Mouse (Mus musculus): ENCODE measurements at regions not wholly inside any gene's neighbourhood (a gene's known extent, or its start where the extent isn't known, plus 50 kb on each side); places are given as distances from the start of the nearest gene placed in this dataset.

DNA sequence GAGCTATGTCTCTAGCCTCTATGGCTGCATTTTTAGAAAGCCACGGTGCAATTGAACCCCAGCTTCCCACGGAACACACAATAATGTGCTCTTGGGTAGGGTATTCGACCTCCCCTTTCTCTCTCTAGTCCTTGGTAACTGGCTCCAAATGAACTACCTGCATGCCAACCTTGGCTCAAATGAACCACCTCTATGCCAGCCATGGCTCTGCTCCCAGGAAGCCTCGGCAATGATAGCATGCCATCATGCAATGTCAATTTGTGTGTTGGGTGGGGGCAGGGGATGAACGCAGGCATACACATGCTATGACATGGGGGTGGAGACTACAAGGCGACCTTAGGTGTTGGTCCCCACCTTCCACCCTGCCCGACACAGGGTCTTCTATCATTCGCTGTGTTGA lies 170.5 kb upstream of the Gli2 start:
- no peak for TF ChIP-seq CTCF (IDR thresholded peaks at IDR 0.05; ENCODE audit: low read depth)
- no peak for ATAC-seq

DNA sequence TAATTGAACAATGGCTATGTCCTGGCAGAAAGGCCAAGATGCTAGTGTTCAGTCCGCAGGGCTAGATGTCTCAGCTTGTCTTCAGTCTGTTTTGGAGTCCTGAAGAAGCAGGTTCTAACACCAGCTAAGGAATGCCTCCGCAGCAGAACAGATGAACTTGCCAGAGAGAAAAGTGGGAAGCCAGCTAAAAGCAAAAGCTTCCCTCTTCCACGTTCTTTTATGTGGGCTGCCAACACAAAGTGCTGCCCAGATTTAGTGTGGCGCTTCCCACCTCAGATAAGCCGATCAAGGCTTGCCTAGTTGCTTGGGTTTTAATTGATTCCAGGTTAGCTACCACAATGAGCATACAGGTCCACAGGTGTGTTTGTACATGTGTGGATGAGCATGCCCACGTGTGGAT lies 168.5 kb upstream of the Gli2 start:
- WGBS: 77% methylated on average over 6 of the region's 6 CpGs
- no peaks in the 10 kb centered on the region for H3K4me1 ChIP-seq (ENCODE audit: insufficient read depth)
- H3K36me3 ChIP-seq (ENCODE audit: insufficient read depth): no peaks in the 10 kb centered on the region
- ATAC-seq (peak; percentile 27; the same call in 1 of the 2 replicates), DNase-seq (peak; percentile 31)
- H3K4me2 ChIP-seq (ENCODE audit: low read depth): no peak overlapping the region
- H3K27ac ChIP-seq (ENCODE audit: low read depth, low read length): no peak overlapping the region
- no peaks in the 10 kb centered on the region for H3K9me3 ChIP-seq (ENCODE audit: low read length)
- no peak for TF ChIP-seq CTCF (IDR thresholded peaks at IDR 0.05; ENCODE audit: low read depth)
- no peaks in the 10 kb centered on the region for H3K27me3 ChIP-seq (ENCODE audit: insufficient read depth, low read length)
- no peak overlapping the region for H3K4me3 ChIP-seq (ENCODE audit: low read depth, low read length)
- no peak overlapping the region for H3K9ac ChIP-seq

More for the DNA sequence above, 170.5 kb upstream of the Gli2 start:
- H3K36me3 ChIP-seq (ENCODE audit: insufficient read depth): no peaks in the 10 kb centered on the region
- H3K4me1 ChIP-seq (ENCODE audit: insufficient read depth): no peaks in the 10 kb centered on the region
- no peaks in the 10 kb centered on the region for H3K27me3 ChIP-seq (ENCODE audit: insufficient read depth, low read length)
- H3K4me2 ChIP-seq (ENCODE audit: low read depth): no peak overlapping the region
- H3K4me3 ChIP-seq (ENCODE audit: low read depth, low read length): no peak overlapping the region
- no peak overlapping the region for H3K9ac ChIP-seq
- 76% methylated on average over 8 of the region's 8 CpGs for WGBS
- no peak for DNase-seq
- no peaks in the 10 kb centered on the region for H3K9me3 ChIP-seq (ENCODE audit: low read length)
- H3K27ac ChIP-seq (ENCODE audit: low read depth, low read length): no peak overlapping the region

DNA sequence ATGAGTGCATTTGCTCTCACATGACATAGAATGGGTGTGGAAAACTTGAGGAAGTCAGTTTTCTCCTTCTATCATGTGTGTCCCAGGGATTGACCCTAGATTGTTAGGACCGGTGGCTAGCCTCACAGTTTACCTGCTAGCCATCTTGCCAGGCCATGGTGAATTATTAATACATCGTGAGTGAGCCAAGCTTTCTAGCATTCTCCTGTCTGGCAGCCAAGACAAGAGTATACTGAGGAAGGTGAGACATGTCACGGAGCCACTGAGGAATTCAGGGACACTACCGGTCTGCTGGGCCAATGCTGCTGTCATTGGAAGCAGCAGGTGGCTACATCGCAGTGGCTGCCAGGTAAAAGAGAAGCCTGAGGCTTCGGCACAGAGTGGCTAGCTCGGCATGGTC lies 167.6 kb upstream of the Gli2 start:
- Histone ChIP-seq H3K4me1 (ENCODE audit: insufficient read depth) (no peaks in the 10 kb centered on the region), H3K4me2 (ENCODE audit: low read depth) (no peak overlapping the region), H3K4me3 (ENCODE audit: low read depth, low read length) (no peak overlapping the region), H3K36me3 (ENCODE audit: insufficient read depth) (no peaks in the 10 kb centered on the region), H3K9me3 (ENCODE audit: low read length) (no peaks in the 10 kb centered on the region), H3K9ac (no peak overlapping the region), H3K27ac (ENCODE audit: low read depth, low read length) (no peak overlapping the region), H3K27me3 (ENCODE audit: insufficient read depth, low read length) (no peaks in the 10 kb centered on the region)
- 80% methylated on average over 7 of the region's 7 CpGs for WGBS
- no peak for TF ChIP-seq CTCF (IDR thresholded peaks at IDR 0.05; ENCODE audit: low read depth)
- DNase-seq (no peak), ATAC-seq (no peak)

DNA sequence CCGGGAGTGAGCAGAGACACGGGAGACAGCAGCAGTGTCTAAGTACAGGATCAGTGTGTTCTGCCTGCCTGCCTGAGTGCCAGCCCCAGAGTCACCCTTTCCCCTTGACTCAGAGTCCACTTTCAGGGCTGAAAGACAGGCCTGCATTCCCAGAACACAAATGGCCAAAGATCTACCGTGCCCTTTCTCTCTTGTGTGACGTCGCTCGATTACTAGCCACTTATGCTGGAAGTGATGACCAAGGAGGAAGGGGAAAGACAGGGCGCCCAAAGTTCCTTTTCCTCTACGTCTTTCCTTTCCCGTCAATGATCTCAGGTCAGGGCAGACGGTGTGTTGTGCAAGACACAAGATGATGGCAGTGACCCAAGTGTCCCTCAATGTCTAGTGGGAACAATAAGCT lies 166.4 kb upstream of the Gli2 start:
- no peak overlapping the region for H3K27ac ChIP-seq (ENCODE audit: low read depth, low read length)

DNA sequence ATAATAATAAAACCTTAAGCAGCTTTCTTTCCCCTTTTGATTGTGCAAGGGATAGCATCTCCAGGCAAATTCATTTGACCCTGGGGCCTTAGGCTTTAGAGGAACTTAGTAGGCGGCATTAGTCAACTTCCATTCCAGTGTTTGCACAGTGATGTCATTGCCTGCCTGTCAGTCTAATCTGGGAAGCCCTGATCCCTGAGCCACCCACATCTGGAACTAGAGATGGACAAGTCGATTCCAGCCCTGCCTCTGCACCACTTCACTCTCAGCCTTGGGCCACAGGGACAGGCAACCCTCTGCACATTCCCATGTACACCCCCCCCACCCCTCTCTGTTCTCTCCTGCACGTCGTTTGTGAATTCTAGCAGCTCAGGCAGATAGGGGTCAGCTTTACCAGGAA lies 164.0 kb upstream of the Gli2 start:
- no peak overlapping the region for H3K4me3 ChIP-seq (ENCODE audit: low read depth, low read length)
- H3K9ac ChIP-seq: no peak overlapping the region
- DNase-seq (no peak), ATAC-seq (no peak)
- H3K36me3 ChIP-seq (ENCODE audit: insufficient read depth): no peaks in the 10 kb centered on the region
- WGBS: 57% methylated on average over 4 of the region's 4 CpGs
- no peaks in the 10 kb centered on the region for H3K27me3 ChIP-seq (ENCODE audit: insufficient read depth, low read length)
- TF ChIP-seq CTCF (IDR thresholded peaks at IDR 0.05; ENCODE audit: low read depth): no peak
- no peaks in the 10 kb centered on the region for H3K9me3 ChIP-seq (ENCODE audit: low read length)
- no peaks in the 10 kb centered on the region for H3K4me1 ChIP-seq (ENCODE audit: insufficient read depth)
- H3K27ac ChIP-seq (ENCODE audit: low read depth, low read length): no peak overlapping the region
- no peak overlapping the region for H3K4me2 ChIP-seq (ENCODE audit: low read depth)

More for the DNA sequence above, 166.4 kb upstream of the Gli2 start:
- Histone ChIP-seq H3K4me2 (ENCODE audit: low read depth) (no peak overlapping the region), H3K4me1 (ENCODE audit: insufficient read depth) (no peaks in the 10 kb centered on the region), H3K27me3 (ENCODE audit: insufficient read depth, low read length) (no peaks in the 10 kb centered on the region), H3K9me3 (ENCODE audit: low read length) (no peaks in the 10 kb centered on the region), H3K9ac (no peak overlapping the region), H3K4me3 (ENCODE audit: low read depth, low read length) (no peak overlapping the region), H3K36me3 (ENCODE audit: insufficient read depth) (no peaks in the 10 kb centered on the region)
- 70% methylated on average over 10 of the region's 10 CpGs for WGBS
- ATAC-seq (no peak), DNase-seq (no peak)
- TF ChIP-seq CTCF (IDR thresholded peaks at IDR 0.05; ENCODE audit: low read depth): no peak

DNA sequence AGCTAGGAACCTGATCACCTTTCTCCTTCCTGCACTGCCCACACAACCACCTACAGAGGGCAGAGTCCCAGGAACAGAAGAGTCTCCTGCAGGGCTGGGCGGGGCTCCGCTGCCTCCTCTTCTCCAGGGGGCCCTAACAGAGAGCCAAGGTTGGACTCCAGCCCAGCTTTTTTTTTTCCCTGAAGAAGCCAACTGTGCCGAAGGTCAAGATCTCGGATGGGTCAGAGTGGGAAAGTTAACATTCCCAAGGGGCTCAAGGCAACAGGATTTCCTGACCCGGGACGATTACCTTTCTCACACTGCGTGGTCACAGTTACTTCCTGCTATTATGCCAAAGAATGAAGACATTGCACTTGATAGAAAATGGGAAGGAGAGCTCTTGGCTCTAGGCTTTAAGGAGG lies 156.2 kb upstream of the Gli2 start:
- no peaks in the 10 kb centered on the region for H3K4me1 ChIP-seq (ENCODE audit: insufficient read depth)
- no peak overlapping the region for H3K4me3 ChIP-seq (ENCODE audit: low read depth, low read length)
- ATAC-seq (no peak), DNase-seq (no peak)
- no peaks in the 10 kb centered on the region for H3K36me3 ChIP-seq (ENCODE audit: insufficient read depth)
- no peak overlapping the region for H3K27ac ChIP-seq (ENCODE audit: low read depth, low read length)
- 61% methylated on average over 7 of the region's 7 CpGs for WGBS
- no peaks in the 10 kb centered on the region for H3K27me3 ChIP-seq (ENCODE audit: insufficient read depth, low read length)
- no peak overlapping the region for H3K4me2 ChIP-seq (ENCODE audit: low read depth)
- no peak overlapping the region for H3K9ac ChIP-seq
- TF ChIP-seq CTCF (IDR thresholded peaks at IDR 0.05; ENCODE audit: low read depth): no peak
- no peaks in the 10 kb centered on the region for H3K9me3 ChIP-seq (ENCODE audit: low read length)

DNA sequence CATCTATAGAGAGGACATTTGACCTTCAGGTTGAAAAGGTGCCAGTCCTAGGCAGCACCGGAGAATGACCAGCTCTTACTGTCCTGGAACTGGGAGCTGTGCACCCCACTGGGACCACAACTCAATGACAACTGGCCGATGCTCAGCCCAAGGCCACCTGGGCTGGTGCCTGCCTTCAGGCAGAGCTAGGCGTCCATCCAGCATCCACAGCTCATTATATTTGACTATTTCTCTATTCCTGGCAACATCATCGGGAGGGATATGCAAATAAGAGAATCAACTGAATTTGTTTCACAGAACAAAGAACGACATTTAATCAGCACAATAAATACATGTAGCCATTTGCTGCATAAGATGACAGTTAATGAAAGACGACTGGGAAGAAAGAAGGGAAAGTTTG lies 149.0 kb upstream of the Gli2 start:
- DNase-seq (peak; percentile 74), ATAC-seq (peak; percentile 83)
- no peaks in the 10 kb centered on the region for H3K4me1 ChIP-seq (ENCODE audit: insufficient read depth)
- H3K4me3 ChIP-seq (ENCODE audit: low read depth, low read length): no peak overlapping the region
- 27% methylated on average over 6 of the region's 6 CpGs for WGBS
- no peak overlapping the region for H3K4me2 ChIP-seq (ENCODE audit: low read depth)
- peak overlapping the region; percentile 35 for H3K27ac ChIP-seq (ENCODE audit: low read depth, low read length)
- no peak for TF ChIP-seq CTCF (IDR thresholded peaks at IDR 0.05; ENCODE audit: low read depth)
- H3K27me3 ChIP-seq (ENCODE audit: insufficient read depth, low read length): no peaks in the 10 kb centered on the region
- H3K9me3 ChIP-seq (ENCODE audit: low read length): no peaks in the 10 kb centered on the region
- H3K9ac ChIP-seq: no peak overlapping the region
- H3K36me3 ChIP-seq (ENCODE audit: insufficient read depth): no peaks in the 10 kb centered on the region

DNA sequence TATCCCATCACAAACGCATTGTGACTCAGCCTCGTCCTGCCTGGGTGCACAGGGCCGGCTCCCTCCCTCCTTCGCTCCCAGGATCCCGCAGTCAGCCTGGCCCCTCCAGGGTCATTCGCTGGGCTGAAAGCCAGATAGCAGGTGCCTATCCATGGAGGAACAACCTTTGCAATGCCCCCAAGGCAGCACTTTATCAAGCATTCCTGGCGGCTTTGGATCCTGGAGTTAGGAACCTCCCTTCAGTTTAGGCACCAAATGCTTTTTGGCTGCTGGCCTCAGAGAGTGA lies 143.9 kb upstream of the Gli2 start:
- no peaks in the 10 kb centered on the region for H3K36me3 ChIP-seq (ENCODE audit: insufficient read depth)
- no peaks in the 10 kb centered on the region for H3K27me3 ChIP-seq (ENCODE audit: insufficient read depth, low read length)
- H3K27ac ChIP-seq (ENCODE audit: low read depth, low read length): no peak overlapping the region
- no peak for TF ChIP-seq CTCF (IDR thresholded peaks at IDR 0.05; ENCODE audit: low read depth)
- no peak for DNase-seq
- no peak overlapping the region for H3K9ac ChIP-seq
- no peak overlapping the region for H3K4me2 ChIP-seq (ENCODE audit: low read depth)
- ATAC-seq: no peak
- H3K9me3 ChIP-seq (ENCODE audit: low read length): no peaks in the 10 kb centered on the region
- no peak overlapping the region for H3K4me3 ChIP-seq (ENCODE audit: low read depth, low read length)
- 55% methylated on average over 7 of the region's 7 CpGs for WGBS
- no peaks in the 10 kb centered on the region for H3K4me1 ChIP-seq (ENCODE audit: insufficient read depth)
